Mouse (Mus musculus) limb, embryonic 12.5 days (tissue): Measurements from ENCODE around the gene Ttc16. TPM values are rescaled to one million over a fixed set of nuclear protein-coding genes. Genes with fewer than 3 reads are reported as not detected.

ENCODE experiments used
- ATAC-seq: fragments of 200-750 bp; cut with Nextera tagmentation; 2 replicates; pipeline ENCODE4 v1.8.0; 2017; ENCODE audit warnings: low read depth, moderate TSS enrichment; ENCODE audit not compliant: insufficient number of reproducible peaks, insufficient read depth, low FRiP score, low TSS enrichment
- H3K27ac ChIP-seq: fragments of 300-500 bp; sonication (generic); 2 replicates; pipeline ENCODE4 v1.5.1; 2016; ENCODE audit warnings: mild to moderate bottlenecking, moderate library complexity
- H3K27me3 ChIP-seq: fragments of 300-500 bp; sonication (generic); 2 replicates; pipeline ENCODE4 v1.6.1; 2016; ENCODE audit warnings: mild to moderate bottlenecking, moderate library complexity
- H3K36me3 ChIP-seq: fragments of 300-500 bp; sonication (generic); 2 replicates; pipeline ENCODE4 v1.6.1; 2016; ENCODE audit warnings: mild to moderate bottlenecking, moderate library complexity
- H3K4me1 ChIP-seq: fragments of 300-500 bp; sonication (generic); replicated peaks from 2 replicates; pipeline ENCODE4 v1.6.1; 2016
- H3K4me2 ChIP-seq: fragments of 300-500 bp; sonication (generic); 2 replicates; pipeline ENCODE4 v1.6.1; 2016; ENCODE audit warnings: mild to moderate bottlenecking, moderate library complexity
- H3K4me3 ChIP-seq: fragments of 300-500 bp; sonication (generic); replicated peaks from 2 replicates; pipeline ENCODE4 v1.5.1; 2016; ENCODE audit warnings: mild to moderate bottlenecking
- H3K9ac ChIP-seq: fragments of 300-500 bp; sonication (generic); replicated peaks from 2 replicates; pipeline ENCODE4 v1.6.1; 2016; ENCODE audit warnings: mild to moderate bottlenecking, moderate library complexity
- H3K9me3 ChIP-seq: fragments of 300-500 bp; sonication (generic); 2 replicates; pipeline ENCODE4 v1.6.1; 2016; ENCODE audit warnings: mild to moderate bottlenecking, moderate library complexity
- WGBS: fragments of 180-500 bp; shearing (Covaris S2); methylation state at CpG from one replicate; pipeline ENCODE4 v1.1.7; 2016; 5-methylcytosine and 5-hydroxymethylcytosine counted together
- polyA plus RNA-seq: library from polyadenylated mRNA; unstranded; fragments of >200 nt; fragmentation: Nextera tagmentation; extraction: Ambion mirVana; gene quantifications from 2 replicates; pipeline ENCODE4 v1.2.1, GENCODE M21; 2016

The Ttc16 gene
- polyA plus RNA-seq, 1 experiment from 2014 or later = 0.35 TPM

DNA sequence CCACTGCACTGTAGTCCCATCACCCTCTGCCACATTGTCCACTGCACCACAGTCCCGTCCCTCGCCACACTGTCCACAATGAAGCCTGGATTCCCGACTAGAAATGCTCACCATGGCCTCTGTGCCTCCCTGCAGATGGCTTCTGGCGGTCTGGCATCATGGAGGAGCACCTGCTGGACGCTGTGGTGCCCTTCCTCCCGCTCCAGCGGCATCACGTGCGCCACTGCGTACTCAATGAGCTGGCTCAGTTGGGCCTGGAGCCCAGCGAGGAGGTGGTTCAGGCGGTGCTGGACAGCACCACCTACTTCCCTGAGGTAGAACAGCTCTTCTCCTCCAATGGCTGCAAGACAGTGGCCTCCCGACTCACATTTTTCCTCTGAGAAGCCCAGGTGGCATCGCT lies 14.1 kb downstream of the Ttc16 start:
- 92% methylated on average over 14 of the region's 14 CpGs for WGBS

DNA sequence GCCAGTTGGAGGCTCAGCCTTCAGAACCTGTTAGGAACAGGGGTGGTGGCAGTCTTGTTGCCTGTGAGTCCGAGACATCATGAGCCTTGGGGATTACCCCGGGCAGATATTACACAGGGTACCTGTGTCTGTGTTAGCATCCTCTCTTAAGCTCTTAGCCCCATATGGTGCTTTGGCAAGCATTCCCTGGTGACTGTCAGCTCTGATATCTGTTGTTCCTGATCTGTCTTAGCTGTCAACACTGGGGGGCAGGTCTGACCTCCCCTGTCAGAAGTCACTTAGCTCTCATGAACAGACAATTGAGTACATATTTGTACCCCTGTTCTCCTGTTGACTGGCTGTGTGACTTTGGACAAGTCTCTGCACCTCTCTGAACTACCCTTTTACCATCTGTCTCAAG lies 16.4 kb downstream of the Ttc16 start:
- Histone ChIP-seq H3K4me1 (peaks cover 14% of the 10 kb centered on the region), H3K4me3 (no peak overlapping the region)

More for the DNA sequence above, 14.1 kb downstream of the Ttc16 start:
- Histone ChIP-seq H3K4me1 (peaks cover 14% of the 10 kb centered on the region), H3K4me3 (no peak overlapping the region), H3K9ac (no peak overlapping the region), H3K27ac (no peak overlapping the region), H3K9me3 (no peaks in the 10 kb centered on the region), H3K4me2 (no peak overlapping the region), H3K27me3 (no peaks in the 10 kb centered on the region), H3K36me3 (peaks cover 39% of the 10 kb centered on the region)
- no peak for ATAC-seq

DNA sequence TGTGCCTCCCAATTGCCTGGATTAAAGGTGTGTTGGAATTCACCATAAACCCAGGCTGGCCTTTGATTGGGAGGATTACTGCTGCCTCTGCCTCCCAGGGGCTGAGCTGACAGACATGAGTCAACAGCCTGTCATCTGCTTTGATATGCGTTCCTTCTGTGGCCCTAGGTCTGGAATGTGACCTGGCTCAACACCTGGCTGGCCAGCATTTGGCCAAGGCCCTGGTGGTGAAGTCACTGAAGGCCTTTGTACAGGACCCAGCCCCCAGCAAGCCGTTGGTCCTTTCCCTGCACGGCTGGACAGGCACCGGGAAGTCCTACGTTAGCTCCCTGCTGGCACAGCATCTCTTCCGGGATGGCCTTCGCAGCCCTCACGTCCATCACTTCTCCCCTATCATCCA lies 16.9 kb downstream of the Ttc16 start:
- WGBS = 76% methylated on average over 8 of the region's 8 CpGs
- Histone ChIP-seq H3K4me1 (peaks cover 14% of the 10 kb centered on the region), H3K27ac (no peak overlapping the region), H3K27me3 (no peaks in the 10 kb centered on the region), H3K4me3 (no peak overlapping the region), H3K9me3 (no peaks in the 10 kb centered on the region), H3K9ac (no peak overlapping the region), H3K36me3 (peaks cover 50% of the 10 kb centered on the region), H3K4me2 (no peak overlapping the region)
- ATAC-seq = no peak

More for the DNA sequence above, 16.4 kb downstream of the Ttc16 start:
- no peak for ATAC-seq
- Histone ChIP-seq H3K9me3 (no peaks in the 10 kb centered on the region), H3K27me3 (no peaks in the 10 kb centered on the region), H3K9ac (no peak overlapping the region), H3K36me3 (peaks cover 49% of the 10 kb centered on the region), H3K4me2 (no peak overlapping the region), H3K27ac (no peak overlapping the region)
- 80% methylated on average over 2 of the region's 2 CpGs for WGBS

DNA sequence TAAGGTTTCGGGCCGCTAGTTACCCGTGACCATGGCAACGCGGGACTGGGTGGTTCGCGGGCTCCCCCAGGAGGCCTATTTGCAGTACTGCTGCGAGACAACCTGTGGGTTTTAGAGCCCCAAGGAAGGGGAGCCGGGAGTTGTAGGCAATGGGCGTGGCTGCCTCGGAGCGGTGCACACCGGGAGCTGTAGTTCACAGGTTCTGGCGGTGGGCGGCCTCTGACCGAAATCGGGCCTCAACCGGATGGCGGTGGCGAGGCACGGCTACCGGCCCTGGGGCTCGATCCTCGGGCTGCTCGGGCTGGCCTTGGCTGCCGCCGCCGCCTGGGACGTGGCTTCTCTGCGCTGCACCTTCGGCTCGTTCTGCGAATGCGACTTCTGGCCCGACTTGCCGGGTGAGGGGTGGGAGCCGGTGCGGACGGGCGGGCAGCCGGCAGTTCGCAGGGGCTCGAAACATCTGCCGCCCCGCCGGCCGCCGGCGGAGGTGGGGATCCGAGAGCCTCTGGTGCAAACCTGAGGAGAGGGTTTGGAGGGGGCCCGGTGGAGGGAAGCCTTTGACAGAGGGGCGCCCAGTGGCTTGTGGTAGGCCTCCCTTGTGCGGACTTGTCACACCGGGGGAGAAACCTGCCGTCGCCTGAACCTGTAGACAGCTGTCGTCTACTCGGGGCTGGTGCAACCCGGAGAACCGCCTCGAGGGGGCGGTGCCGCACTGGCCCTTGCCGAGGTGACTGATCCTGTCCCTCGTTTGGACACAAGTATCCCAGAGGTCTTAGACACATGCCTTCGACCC lies 18.2 kb downstream of the Ttc16 start, which contains the start of gene Tor2a:
Gene Tor2a (plus strand): TSS at position 179 of the 790 bp plus-strand sequence.
- Histone ChIP-seq H3K27me3 (peaks cover 6% of the 10 kb centered on the region; the same call in 1 of the 2 replicates), H3K36me3 (peaks cover 47% of the 10 kb centered on the region), H3K4me2 (peak within 1 kb of the TSS; percentile 57), H3K4me3 (peak within 1 kb of the TSS; percentile 70), H3K4me1 (peaks cover 17% of the 10 kb centered on the region), H3K9ac (peak within 1 kb of the TSS; percentile 81), H3K27ac (peak within 1 kb of the TSS; percentile 86), H3K9me3 (no peaks in the 10 kb centered on the region)
- WGBS = under 1% methylated on average over 66 of the region's 66 CpGs
- ATAC-seq = peak; percentile 88

DNA sequence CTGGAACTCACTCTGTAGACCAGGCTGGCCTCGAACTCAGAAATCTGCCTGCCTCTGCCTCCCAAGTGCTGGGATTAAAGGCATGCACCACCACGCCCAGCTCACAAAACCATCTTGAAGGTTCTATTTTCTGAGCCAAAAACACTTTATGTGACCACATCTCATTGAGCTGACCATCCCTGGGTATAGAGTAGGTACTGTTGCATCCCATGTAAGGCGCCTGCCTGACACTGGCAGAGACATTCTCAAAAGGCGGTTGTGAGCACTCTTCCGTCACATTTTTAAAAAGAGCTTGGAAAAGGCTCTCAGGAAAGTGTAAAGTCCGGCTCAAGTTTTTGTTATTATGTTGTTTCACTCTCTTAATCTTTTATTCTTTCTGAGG lies 18.8 kb downstream of the Ttc16 start:
- 35% methylated on average over 6 of the region's 6 CpGs for WGBS
- peak; percentile 12; the same call in 1 of the 2 replicates for ATAC-seq
- Histone ChIP-seq H3K27ac (no peak overlapping the region), H3K4me1 (peaks cover 23% of the 10 kb centered on the region), H3K4me3 (no peak overlapping the region), H3K9ac (no peak overlapping the region), H3K27me3 (peaks cover 6% of the 10 kb centered on the region; the same call in 1 of the 2 replicates), H3K9me3 (no peaks in the 10 kb centered on the region), H3K4me2 (peak overlapping the region; percentile 57; the same call in 1 of the 2 replicates), H3K36me3 (peaks cover 41% of the 10 kb centered on the region)

DNA sequence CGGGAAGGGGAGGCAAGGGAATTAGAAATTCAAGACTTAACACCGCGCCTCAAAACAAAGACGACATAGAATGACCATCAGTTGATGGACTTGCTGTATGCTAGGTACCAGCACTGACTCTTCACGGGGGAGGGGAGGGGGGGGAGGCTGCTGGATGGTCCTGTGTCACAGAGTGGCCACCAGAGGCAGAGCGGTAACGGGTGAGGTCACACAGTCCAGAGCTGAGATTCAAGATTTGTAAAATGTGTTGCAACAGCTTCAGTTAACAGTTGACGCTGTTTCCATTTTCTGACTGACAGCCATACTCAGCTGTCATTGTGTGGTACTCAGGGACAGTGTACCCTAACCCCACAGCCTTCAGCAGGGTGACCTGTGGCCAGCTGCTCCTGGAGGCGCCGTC lies 23.3 kb downstream of the Ttc16 start:
- Histone ChIP-seq H3K27me3 (peaks cover 6% of the 10 kb centered on the region; the same call in 1 of the 2 replicates), H3K9me3 (no peaks in the 10 kb centered on the region), H3K4me1 (peaks cover 19% of the 10 kb centered on the region), H3K4me3 (peak overlapping the region; percentile 42), H3K27ac (no peak overlapping the region), H3K36me3 (peaks cover 30% of the 10 kb centered on the region), H3K4me2 (peak overlapping the region; percentile 70), H3K9ac (no peak overlapping the region)
- no peak for ATAC-seq
- WGBS = 69% methylated on average over 10 of the region's 10 CpGs

DNA sequence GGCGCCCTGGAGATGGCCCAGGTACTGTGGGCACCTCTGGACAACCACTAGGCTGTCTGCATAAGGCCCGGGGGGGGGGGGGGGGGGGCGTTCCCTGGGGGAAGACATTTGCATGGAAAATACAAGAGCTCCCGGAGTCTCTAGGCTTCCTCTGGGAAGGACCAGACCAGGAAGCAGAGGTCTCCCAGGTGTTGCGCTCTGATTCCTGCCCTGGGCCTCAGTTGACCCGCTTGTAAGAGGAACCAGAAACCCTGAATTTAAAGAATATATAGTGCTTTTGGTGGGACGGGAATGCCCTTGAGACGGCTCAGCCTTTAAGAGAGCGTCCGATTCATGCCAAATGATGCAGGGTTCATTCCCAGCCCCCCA lies 23.8 kb downstream of the Ttc16 start:
- H3K4me2 ChIP-seq = peak overlapping the region; percentile 70
- peaks cover 6% of the 10 kb centered on the region; the same call in 1 of the 2 replicates for H3K27me3 ChIP-seq
- H3K9me3 ChIP-seq = no peaks in the 10 kb centered on the region
- ATAC-seq = no peak
- H3K27ac ChIP-seq = peak overlapping the region; percentile 59
- H3K4me1 ChIP-seq = peaks cover 19% of the 10 kb centered on the region
- 14% methylated on average over 9 of the region's 10 CpGs for WGBS
- peak overlapping the region; percentile 42 for H3K4me3 ChIP-seq
- peaks cover 36% of the 10 kb centered on the region for H3K36me3 ChIP-seq
- peak overlapping the region; percentile 58 for H3K9ac ChIP-seq

DNA sequence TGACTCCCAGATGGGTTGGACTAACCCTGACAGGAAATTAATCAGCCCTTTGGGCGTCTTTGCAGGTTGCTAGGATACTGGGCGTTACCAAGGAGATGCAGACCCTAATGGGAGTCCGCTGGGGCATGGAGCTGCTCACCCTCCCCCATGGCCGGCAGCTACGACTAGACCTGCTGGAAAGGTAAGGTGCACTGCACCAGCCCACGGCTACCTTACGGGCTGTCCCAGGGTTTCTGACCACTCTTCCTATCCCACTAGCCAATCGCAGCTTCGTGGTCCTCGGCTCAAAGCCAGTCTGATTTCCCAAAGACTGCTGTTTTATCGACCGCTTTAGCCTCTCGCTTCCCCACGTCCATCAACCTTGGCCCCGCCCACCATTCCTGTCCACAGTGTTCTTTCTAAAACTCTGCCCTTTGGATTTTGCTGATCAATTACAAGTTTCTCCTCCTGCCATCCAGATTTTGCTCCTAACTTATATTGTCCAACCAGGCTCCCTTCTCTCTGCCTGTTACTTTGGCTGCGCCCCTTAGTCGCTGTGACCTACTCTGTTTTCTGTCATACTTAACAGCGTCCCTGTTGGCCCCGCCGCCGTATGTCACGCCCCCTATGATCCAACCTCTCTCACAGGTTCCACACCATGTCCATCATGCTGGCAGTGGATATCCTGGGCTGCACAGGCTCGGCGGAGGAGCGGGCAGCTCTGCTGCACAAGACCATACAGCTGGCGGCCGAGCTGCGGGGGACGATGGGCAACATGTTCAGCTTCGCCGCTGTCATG lies 24.4 kb downstream of the Ttc16 start:
- ATAC-seq = peak; percentile 81
- H3K4me3 ChIP-seq = peak overlapping the region; percentile 42
- peak overlapping the region; percentile 70 for H3K4me2 ChIP-seq
- 3% methylated on average over 31 of the region's 31 CpGs for WGBS
- peaks cover 6% of the 10 kb centered on the region; the same call in 1 of the 2 replicates for H3K27me3 ChIP-seq
- peak overlapping the region; percentile 58 for H3K9ac ChIP-seq
- no peaks in the 10 kb centered on the region for H3K9me3 ChIP-seq
- H3K36me3 ChIP-seq = peaks cover 42% of the 10 kb centered on the region
- peaks cover 19% of the 10 kb centered on the region for H3K4me1 ChIP-seq
- H3K27ac ChIP-seq = peak overlapping the region; percentile 59

DNA sequence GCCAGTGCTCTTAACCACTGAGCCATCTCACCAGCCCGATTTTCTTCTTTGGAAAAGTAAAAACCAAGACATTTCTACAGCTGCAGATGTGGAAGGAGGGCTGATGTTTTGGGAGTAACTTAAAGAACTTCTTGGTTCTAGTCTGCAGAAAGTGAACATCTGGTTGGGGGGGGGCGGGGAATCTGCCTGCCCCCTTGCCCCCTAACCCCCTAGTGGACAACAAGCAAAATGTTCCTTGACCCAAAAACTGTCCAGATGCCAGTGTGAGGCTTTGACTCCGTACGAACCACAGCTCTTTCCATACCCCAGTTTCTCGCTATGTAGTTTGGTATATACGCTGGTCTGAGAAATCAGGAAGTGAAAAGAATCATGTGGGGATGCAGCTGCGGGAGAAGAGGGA lies 25.2 kb downstream of the Ttc16 start:
- Histone ChIP-seq H3K4me1 (peaks cover 19% of the 10 kb centered on the region), H3K4me3 (no peak overlapping the region), H3K27me3 (peaks cover 6% of the 10 kb centered on the region; the same call in 1 of the 2 replicates), H3K27ac (no peak overlapping the region), H3K9ac (no peak overlapping the region), H3K36me3 (peaks cover 50% of the 10 kb centered on the region), H3K9me3 (no peaks in the 10 kb centered on the region), H3K4me2 (no peak overlapping the region)
- ATAC-seq = no peak
- 73% methylated on average over 7 of the region's 7 CpGs for WGBS

DNA sequence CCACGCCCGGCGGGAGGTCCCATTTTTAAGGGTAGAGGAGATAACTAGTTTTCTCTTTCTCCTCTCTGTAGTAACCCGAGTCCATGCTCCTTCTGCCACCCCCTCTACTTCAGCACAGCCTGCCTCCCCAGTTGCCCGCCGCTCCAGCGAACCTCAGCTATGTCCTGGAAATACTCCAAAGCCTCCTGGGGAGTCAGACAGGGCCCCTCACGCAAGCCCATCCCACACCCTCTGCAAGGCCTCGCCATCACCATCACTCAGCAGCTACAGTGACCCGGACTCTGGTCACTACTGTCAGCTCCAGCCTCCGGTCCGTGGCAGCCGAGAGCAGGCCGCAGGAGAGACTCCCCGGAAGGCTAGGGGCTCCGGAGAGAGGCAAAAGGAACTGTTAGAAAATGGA lies 26.4 kb downstream of the Ttc16 start:
- peaks cover 7% of the 10 kb centered on the region for H3K27me3 ChIP-seq
- H3K36me3 ChIP-seq = peaks cover 44% of the 10 kb centered on the region
- no peak overlapping the region for H3K4me3 ChIP-seq
- H3K27ac ChIP-seq = no peak overlapping the region
- H3K9ac ChIP-seq = no peak overlapping the region
- no peak for ATAC-seq
- H3K4me2 ChIP-seq = no peak overlapping the region
- WGBS = 89% methylated on average over 16 of the region's 16 CpGs
- H3K4me1 ChIP-seq = peaks cover 19% of the 10 kb centered on the region
- no peaks in the 10 kb centered on the region for H3K9me3 ChIP-seq

DNA sequence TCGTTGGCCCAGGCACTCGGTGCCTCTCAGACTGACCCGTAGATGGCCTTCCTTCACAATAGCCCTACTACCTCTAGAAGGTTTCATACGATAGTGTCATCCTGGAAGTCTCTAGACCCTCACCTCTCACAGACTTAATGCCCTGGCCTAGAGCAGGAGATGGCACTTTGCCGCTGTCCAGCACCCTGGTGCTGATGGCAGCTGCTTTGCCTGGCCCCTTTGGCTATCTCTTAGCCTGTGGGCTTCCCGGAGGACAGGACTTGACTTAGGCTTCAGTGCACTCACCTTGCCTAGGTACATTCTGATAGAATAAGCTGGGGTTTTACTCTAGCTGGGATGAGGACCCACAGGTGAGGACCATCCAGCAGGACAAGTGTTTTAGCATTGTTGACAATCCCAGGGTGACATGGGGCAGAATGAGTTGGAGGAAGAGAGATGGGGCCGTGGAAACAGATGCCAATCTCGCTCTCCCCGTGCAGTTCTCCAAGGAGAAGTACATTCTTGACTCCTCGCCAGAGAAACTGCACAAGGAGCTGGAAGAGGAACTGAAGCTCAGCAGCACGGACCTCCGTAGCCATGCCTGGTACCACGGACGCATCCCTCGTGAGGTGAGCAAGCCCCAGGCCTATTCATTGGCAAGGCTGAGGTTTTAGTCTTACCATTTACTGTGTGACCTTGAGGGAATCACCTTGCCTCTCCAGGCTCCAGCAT lies 31.0 kb downstream of the Ttc16 start:
- H3K36me3 ChIP-seq = peaks cover 29% of the 10 kb centered on the region

More for the DNA sequence above, 31.0 kb downstream of the Ttc16 start:
- H3K4me3 ChIP-seq = no peak overlapping the region
- peaks cover 46% of the 10 kb centered on the region for H3K27me3 ChIP-seq
- no peak overlapping the region for H3K4me2 ChIP-seq
- H3K4me1 ChIP-seq = peaks cover 20% of the 10 kb centered on the region
- no peak for ATAC-seq
- H3K9ac ChIP-seq = no peak overlapping the region
- 77% methylated on average over 15 of the region's 15 CpGs for WGBS
- no peaks in the 10 kb centered on the region for H3K9me3 ChIP-seq
- no peak overlapping the region for H3K27ac ChIP-seq
